Mouse (Mus musculus) liver, postnatal 0 days (tissue): Measurements from ENCODE around the gene Clcn2.
A peak's percentile ranks its signal among the peaks of the same experiment; 100 is the strongest.

Source experiments
- CTCF ChIP-seq: sonication (generic); IDR thresholded peaks from 2 replicates; pipeline ENCODE4 v1.5.1; 2016; ENCODE audit warnings: antibody characterized with exemption, low read depth
- EP300 ChIP-seq: IDR thresholded peaks from 2 replicates; pipeline ENCODE4 v1.6.1; 2016; ENCODE audit warnings: antibody characterized with exemption, low read depth, mild to moderate bottlenecking

DNA sequence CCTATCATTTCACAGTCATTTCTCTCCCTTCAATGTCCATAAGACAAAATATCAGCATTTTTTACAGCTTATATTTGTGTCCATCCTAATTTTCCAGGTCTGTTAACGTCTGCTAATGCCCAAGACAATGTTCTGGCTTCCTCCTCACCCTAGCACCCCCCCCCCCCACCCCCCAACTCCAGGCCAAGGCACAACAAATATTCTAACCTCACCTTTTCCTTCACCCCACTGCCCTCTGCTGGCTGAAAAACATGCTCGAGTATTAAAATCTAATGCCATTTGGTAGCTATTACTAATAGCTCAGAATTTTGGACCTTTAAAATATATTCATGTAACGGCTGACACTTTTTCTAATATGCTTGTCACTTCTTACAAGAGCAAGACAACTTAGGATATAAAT is 44.1 kb upstream of the Clcn2 start:
- TF ChIP-seq CTCF (peak; percentile 72), EP300 (no peak)
